Mouse (Mus musculus) midbrain, postnatal 0 days (tissue): ENCODE measurements around the gene Hist1h2bb. TPM values are rescaled to one million over a fixed set of nuclear protein-coding genes. Genes with fewer than 3 reads are reported as not detected.
A peak's percentile ranks its signal among the peaks of the same experiment; 100 is the strongest.
"Not testable (repeated sequence)": the region's sequence is repeated elsewhere in the genome, so short reads cannot be mapped to it uniquely, and the experiment has no call there.

Source experiments
- ATAC-seq: fragments of 200-750 bp; cut with Nextera tagmentation; 2 replicates; pipeline ENCODE4 v1.8.0; 2017; ENCODE audit warnings: moderate number of reproducible peaks, mild to moderate bottlenecking, moderate TSS enrichment, moderate library complexity; ENCODE audit not compliant: low FRiP score
- DNase-seq: peaks from one replicate; pipeline ENCODE4 v3.0.0-alpha.2; 2015; ENCODE audit warnings: low spot score
- H3K27ac ChIP-seq: fragments of 300-500 bp; sonication (generic); 2 replicates; pipeline ENCODE4 v1.5.1; 2014; ENCODE audit warnings: low read depth, mild to moderate bottlenecking, low read length, mixed read lengths
- H3K27me3 ChIP-seq: fragments of 300-500 bp; sonication (generic); 2 replicates; pipeline ENCODE4 v1.6.1; 2014; ENCODE audit warnings: low read length, control low read depth, mixed read lengths; ENCODE audit not compliant: insufficient read depth
- H3K36me3 ChIP-seq: fragments of 300-500 bp; sonication (generic); 2 replicates; pipeline ENCODE4 v1.6.1; 2014; ENCODE audit warnings: low read length, control low read depth, mixed read lengths; ENCODE audit not compliant: insufficient read depth
- H3K4me1 ChIP-seq: fragments of 300-500 bp; sonication (generic); 2 replicates; pipeline ENCODE4 v1.6.1; 2014; ENCODE audit warnings: mild to moderate bottlenecking, control low read depth, antibody characterized with exemption, low read length, mixed read lengths; ENCODE audit not compliant: insufficient read depth
- H3K4me2 ChIP-seq: fragments of 300-500 bp; sonication (generic); 2 replicates; pipeline ENCODE4 v1.6.1; 2014; ENCODE audit warnings: low read depth, mild to moderate bottlenecking, low read length, mixed read lengths; ENCODE audit not compliant: poor library complexity, severe bottlenecking
- H3K4me3 ChIP-seq: fragments of 300-500 bp; sonication (generic); 2 replicates; pipeline ENCODE4 v1.5.1; 2014; ENCODE audit warnings: low read depth, mild to moderate bottlenecking, low read length, moderate library complexity
- H3K9ac ChIP-seq: fragments of 300-500 bp; sonication (generic); replicated peaks from 2 replicates; pipeline ENCODE4 v1.6.1; 2014; ENCODE audit warnings: mild to moderate bottlenecking, low read length, moderate library complexity, mixed read lengths; ENCODE audit not compliant: poor library complexity, severe bottlenecking
- H3K9me3 ChIP-seq: fragments of 300-500 bp; sonication (generic); 2 replicates; pipeline ENCODE4 v1.6.1; 2016; ENCODE audit warnings: low read length, control low read depth
- CTCF ChIP-seq: IDR thresholded peaks from 2 replicates; pipeline ENCODE4 v1.5.1; 2016; ENCODE audit warnings: antibody characterized with exemption, mild to moderate bottlenecking
- WGBS: fragments of 180-500 bp; shearing (Covaris S2); extraction: QIAGEN DNeasy Blood & Tissue Kit; methylation state at CpG from one replicate; pipeline ENCODE4 v1.1.7; 2014; 5-methylcytosine and 5-hydroxymethylcytosine counted together
- polyA plus RNA-seq: library from polyadenylated mRNA; unstranded; fragments of >200 nt; fragmentation: Nextera tagmentation; extraction: Ambion mirVana; gene quantifications from 2 replicates; pipeline ENCODE4 v1.2.1, GENCODE M21; 2015
- total RNA-seq: library from RNA; depleted of rRNA; stranded (reverse); fragments of >200 nt; gene quantifications from 2 replicates; pipeline ENCODE4 v1.2.3, GENCODE M21; 2014; rRNA removed

Gene Hist1h2bb
- total RNA-seq (491 and 821 TPM in 2 replicates), polyA plus RNA-seq (0.61 TPM in 1 of 2 replicates, not detected in the other)

DNA sequence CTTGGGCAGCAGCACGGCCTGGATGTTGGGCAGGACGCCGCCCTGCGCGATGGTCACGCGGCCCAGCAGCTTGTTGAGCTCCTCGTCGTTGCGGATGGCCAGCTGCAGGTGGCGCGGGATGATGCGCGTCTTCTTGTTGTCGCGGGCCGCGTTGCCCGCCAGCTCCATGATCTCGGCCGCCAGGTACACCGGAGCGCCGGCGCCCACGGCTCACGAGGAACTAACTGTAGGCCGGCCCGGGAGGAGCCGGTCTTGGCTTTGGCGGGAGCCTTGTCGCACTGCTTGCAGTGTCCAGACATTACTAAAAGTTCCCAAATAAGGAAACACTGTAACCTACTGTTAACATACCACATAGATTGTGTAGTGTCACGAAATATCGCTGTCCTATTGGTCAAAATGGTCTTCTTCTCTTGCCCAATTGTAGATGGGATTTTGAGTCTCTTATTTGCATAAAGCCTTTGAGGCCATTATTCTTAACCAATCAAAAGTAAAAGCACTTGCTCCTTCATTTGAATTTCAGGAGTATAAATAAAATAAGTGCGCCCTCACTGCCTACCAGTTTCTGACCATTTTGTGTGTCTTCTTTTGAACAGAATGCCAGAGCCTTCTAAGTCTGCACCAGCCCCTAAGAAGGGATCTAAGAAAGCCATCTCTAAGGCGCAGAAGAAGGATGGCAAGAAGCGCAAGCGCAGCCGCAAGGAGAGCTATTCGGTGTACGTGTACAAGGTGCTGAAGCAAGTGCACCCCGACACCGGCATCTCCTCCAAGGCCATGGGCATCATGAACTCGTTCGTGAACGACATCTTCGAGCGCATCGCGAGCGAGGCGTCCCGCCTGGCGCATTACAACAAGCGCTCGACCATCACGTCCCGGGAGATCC is at the start of gene Hist1h2bb:
Gene Hist1h2bb (plus strand): TSS at position 534 of the 880 bp plus-strand sequence.
- DNase-seq (peak; percentile 95), ATAC-seq (peak; percentile 92)
- WGBS, result under 1% methylated on average over 38 of the region's 58 CpGs
- not testable (repeated sequence) for H3K4me1 ChIP-seq, H3K9ac ChIP-seq, H3K36me3 ChIP-seq, H3K27me3 ChIP-seq, H3K9me3 ChIP-seq
- peak within 1 kb of the TSS; percentile 37 for H3K4me3 ChIP-seq
- peak within 1 kb of the TSS; percentile 85 for H3K27ac ChIP-seq
- peak within 1 kb of the TSS; percentile 69 for H3K4me2 ChIP-seq

DNA sequence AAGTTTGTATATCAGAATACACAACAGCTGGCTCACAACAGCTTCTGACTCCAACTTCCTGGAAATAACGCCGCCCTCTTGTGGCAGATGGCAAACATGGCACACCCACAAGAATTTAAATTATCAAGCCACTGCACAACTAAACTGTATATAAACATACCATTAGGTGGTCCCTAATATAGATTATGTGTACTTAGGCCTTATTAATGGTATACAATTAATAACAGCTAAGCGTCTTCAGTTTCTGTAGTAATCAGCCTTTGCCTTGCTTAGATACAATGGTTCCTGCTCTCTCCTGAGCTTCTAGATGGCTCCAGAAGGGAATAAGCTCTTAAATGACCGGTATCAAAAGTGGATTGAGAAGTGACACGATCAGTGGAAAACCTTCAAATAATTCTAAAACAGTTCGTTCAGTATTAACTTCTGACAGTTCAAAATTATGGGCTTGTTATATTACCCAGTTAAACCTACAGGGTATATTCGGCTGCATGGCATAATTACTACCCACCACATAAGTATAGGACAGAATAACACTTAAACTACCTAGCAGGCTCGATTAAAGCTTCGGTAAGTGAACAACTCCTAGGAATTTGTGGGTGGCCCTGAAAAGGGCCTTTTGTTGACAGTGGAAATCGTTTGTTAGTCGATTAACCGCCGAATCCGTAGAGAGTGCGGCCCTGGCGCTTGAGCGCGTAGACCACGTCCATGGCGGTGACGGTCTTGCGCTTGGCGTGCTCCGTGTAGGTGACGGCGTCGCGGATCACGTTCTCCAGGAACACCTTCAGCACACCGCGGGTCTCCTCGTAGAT is 48.8 kb upstream of the Hist1h2bb start:
- H3K4me3 ChIP-seq, result peak overlapping the region; percentile 43
- peak overlapping the region; percentile 78 for H3K27ac ChIP-seq
- DNase-seq (peak; percentile 77), ATAC-seq (peak; percentile 86)
- WGBS, result under 1% methylated on average over 21 of the region's 32 CpGs
- TF ChIP-seq CTCF, result peak; percentile 85
- H3K4me1 ChIP-seq, result no peaks in the 10 kb centered on the region
- peak overlapping the region; percentile 56 for H3K9ac ChIP-seq
- no peaks in the 10 kb centered on the region for H3K27me3 ChIP-seq
- H3K36me3 ChIP-seq, result no peaks in the 10 kb centered on the region
- no peaks in the 10 kb centered on the region for H3K9me3 ChIP-seq
- H3K4me2 ChIP-seq, result peak overlapping the region; percentile 59

DNA sequence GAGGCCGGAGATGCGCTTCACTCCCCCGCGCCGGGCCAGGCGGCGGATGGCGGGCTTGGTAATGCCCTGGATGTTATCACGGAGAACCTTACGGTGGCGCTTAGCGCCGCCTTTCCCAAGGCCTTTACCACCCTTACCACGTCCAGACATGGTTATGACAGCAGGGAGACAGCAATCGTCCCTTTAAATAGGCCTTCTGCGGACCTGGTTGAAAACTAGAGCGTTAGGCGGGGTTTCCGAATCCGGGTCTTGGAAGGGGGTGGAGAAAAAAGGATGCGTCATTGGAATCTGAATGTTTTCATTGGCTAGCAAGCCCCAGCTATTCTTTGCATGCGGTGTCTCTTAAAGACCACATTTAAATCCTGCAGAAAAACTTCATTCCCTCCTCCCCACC is 48.2 kb upstream of the Hist1h2bb start, which contains the start of gene Hist1h4c:
Gene Hist1h4c (minus strand): TSS at position 155 of the 394 bp plus-strand sequence.
- ATAC-seq (peak; percentile 97), DNase-seq (peak; percentile 98)
- no peaks in the 10 kb centered on the region for H3K4me1 ChIP-seq
- peak within 1 kb of the TSS; percentile 59 for H3K4me2 ChIP-seq
- 0% methylated on average over 16 of the region's 22 CpGs for WGBS
- H3K27me3 ChIP-seq, result no peaks in the 10 kb centered on the region
- no peaks in the 10 kb centered on the region for H3K36me3 ChIP-seq
- no peaks in the 10 kb centered on the region for H3K9me3 ChIP-seq
- H3K4me3 ChIP-seq, result peak within 1 kb of the TSS; percentile 43
- peak; percentile 21 for TF ChIP-seq CTCF
- H3K9ac ChIP-seq, result peak within 1 kb of the TSS; percentile 56
- H3K27ac ChIP-seq, result peak within 1 kb of the TSS; percentile 78

DNA sequence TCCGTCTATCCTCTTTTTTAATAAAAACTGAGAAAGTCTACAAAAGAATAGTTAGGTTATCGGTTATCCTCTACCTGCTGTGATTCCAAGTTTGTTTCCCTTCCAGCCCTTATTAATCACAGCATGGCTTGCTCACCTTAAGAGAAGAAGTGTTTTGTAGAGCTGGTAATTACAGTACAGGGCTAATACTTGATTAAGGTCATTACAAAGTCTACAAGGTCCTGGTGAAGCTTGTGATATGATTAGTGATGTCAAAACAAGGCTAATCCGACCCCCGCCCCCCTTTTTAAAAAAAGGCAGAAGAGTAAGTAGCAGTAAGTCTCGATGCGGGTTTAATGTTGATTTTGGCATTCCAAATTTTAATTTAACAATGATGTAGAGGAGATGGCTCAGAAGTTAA is 47.5 kb upstream of the Hist1h2bb start:
- no peak overlapping the region for H3K9ac ChIP-seq
- H3K4me2 ChIP-seq, result peak overlapping the region; percentile 38
- H3K4me1 ChIP-seq, result no peaks in the 10 kb centered on the region
- no peak overlapping the region for H3K27ac ChIP-seq
- no peaks in the 10 kb centered on the region for H3K9me3 ChIP-seq
- 54% methylated on average over 6 of the region's 6 CpGs for WGBS
- no peaks in the 10 kb centered on the region for H3K27me3 ChIP-seq
- no peak overlapping the region for H3K4me3 ChIP-seq
- no peak for TF ChIP-seq CTCF
- no peak for ATAC-seq
- H3K36me3 ChIP-seq, result no peaks in the 10 kb centered on the region
- DNase-seq, result no peak

DNA sequence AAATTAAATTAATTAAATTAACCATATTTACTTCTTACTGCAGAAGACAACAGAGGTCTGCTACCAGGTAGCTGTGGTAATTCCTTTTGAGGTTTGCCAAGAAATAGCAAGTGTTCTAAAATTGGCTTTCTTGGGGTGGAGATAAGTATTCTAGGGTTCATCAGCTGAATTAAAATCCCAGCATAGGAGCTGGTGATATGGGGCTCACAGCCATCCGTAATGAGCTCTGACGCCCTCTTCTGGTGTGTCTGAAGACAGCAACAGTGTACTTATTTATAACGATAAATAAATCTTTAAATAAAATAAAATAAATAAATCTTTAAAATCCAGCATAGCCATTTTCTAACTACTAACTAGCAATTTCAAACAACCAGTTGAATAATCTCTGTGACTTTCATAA is 46.8 kb upstream of the Hist1h2bb start:
- no peaks in the 10 kb centered on the region for H3K36me3 ChIP-seq
- no peaks in the 10 kb centered on the region for H3K9me3 ChIP-seq
- no peak for DNase-seq
- 69% methylated on average over 3 of the region's 3 CpGs for WGBS
- no peak overlapping the region for H3K27ac ChIP-seq
- TF ChIP-seq CTCF, result no peak
- H3K4me3 ChIP-seq, result no peak overlapping the region
- H3K27me3 ChIP-seq, result no peaks in the 10 kb centered on the region
- no peak overlapping the region for H3K9ac ChIP-seq
- ATAC-seq, result no peak
- no peaks in the 10 kb centered on the region for H3K4me1 ChIP-seq
- H3K4me2 ChIP-seq, result no peak overlapping the region
